Mouse (Mus musculus): ENCODE results near the gene Ric8b. TPM values are rescaled to one million over a fixed set of nuclear protein-coding genes. Genes with fewer than 3 reads are reported as not detected.

The Ric8b gene
- 1 to 10 TPM; 6.3 to 7.2 TPM for polyA plus RNA-seq (2017; shearing (Covaris generic))

GRCm38 (mm10) chr10:84916810-84917730 is at the start of gene Ric8b:
Gene Ric8b, plus strand, starts transcription at chr10:84917616.
- peak; percentile 93 for ATAC-seq

DNA sequence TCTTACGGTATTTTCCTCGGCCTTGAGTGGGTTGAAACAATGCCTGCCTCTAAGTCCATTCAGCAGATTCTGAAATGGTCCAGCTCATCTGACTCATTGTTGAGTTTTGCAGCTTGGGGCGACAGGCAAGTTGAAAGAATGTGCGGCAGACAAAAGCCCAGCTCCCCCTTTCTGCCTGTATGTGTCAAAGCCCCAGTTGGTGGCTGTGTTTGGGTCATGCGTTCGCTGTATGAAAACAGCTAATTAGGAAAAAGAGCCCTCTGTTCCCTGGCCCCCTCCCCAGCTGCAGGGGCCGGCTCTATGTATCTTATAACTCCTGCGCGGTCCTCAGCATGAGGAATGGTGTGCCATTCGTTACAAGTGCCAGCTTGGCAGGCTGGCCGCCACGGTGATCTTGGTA is 46.1 kb upstream of the Ric8b start:
- no peak for ATAC-seq

DNA sequence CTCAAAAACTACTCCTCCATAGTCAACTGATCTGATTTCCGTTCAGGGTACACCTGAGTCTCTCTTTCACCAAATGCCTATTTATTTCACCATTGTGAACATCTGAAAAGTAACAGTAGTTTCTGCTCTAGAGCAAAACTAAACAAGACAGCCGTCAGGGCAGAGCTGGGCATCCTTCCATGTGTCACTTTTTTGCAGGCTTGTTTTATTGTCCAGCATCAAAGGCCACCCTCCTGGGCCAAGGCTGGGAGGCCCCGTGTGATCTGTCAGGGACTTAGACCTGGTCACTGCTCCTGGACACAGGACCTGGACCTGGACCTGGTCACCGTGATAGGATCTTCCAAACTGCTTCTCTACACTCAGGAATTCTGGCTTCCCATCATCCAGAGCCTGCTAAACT is 45.5 kb upstream of the Ric8b start:
- ATAC-seq = no peak

- no peak for ATAC-seq
Observed at GRCm38 (mm10) chr10:84879823-84880571, 37.4 kb upstream of the Ric8b start.

DNA sequence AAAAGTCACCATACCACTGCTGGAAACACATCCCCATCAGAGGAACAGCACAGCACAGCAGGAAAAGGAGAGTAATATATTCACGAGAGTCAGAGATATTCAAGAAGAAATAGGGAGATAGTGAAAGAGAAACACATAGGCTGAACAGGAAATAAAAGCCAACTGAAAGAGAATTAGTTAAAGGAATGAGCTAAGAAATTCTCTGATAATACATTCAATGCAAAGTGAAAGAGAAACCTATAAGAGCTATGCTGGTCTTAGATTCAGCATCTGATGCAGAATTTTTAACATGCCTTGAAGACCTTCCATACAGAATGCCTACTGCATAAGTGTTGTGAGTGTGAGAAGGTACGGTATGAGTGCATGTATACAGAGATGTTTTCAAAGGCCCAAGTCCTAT is 34.9 kb upstream of the Ric8b start:
- ATAC-seq = peak; percentile 91

- ATAC-seq = no peak
Observed at GRCm38 (mm10) chr10:84885341-84885884, 32.0 kb upstream of the Ric8b start.

DNA sequence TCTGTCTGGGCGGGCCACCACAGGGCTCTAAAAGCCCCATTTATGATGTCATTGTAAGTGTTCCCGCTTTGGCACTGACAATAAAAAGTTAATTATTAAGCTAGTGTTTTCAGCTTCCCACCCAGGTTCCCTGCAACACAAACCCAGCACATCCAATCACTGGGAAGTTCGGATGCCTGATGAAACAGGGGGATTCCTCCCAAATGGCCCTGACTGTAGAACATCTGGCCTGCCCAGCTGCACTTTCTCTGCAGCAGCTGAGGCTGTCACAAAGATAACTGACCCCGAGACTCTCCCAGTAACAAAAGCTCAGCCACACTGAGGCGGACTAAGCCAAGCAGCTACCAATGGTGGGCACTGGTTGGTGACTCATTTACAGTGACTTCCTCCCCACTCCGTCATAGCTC is 31.2 kb upstream of the Ric8b start:
- no peak for ATAC-seq

DNA sequence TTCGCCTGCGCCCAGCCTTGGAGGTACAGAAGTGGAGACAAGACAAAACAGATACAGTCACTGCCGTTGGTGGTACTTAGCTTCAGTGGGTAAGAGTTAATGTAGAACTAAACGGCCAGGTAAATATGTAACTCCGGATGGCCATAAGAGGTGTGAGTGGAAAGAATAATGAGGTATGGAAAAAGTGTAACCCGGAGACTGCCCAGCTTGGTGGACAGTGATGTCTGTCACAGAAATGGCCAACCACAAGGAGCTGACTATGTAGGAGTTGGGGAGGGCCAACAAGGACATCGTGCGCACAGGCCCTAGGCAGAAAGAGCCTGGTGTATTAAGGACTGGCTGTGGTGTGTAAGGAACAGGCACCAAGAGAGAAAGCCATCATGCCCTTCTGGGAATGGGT is 30.6 kb upstream of the Ric8b start:
- no peak for ATAC-seq

DNA sequence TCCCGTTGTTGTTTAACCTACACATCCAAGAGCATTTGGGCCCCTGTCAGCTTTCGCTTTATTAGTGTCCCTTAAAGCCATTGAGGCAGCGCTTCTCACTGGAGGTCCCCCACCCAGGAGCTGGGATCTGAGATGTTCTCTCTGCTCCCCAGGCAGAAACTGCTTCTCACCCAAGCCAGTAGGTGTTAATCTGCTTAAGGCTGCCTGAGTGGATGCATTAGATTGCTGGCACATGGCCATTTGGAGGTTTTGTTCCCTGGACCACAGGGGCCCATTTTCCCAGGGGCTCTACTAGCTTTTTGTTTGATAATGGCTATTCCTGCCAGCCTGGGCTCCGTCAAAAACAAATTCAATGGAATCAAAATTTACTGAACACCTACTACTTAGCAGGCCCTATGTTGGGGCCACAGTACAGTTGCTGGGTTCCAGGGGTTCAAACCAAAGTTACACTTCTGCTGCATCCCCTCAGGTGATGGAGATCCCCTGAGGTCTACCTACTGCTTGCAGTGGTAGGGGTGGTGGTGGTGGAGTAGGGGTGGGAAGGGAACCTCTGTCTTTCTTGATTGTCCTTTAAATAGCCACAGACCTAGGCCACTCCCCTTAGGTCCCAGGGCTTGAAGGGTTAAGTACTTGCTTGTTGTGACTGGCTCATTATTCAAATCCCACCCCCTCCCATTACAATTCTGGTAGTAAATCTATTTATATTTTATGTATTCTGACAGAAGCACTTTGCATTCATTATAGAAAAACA is 28.1 kb upstream of the Ric8b start:
- ATAC-seq = no peak

DNA sequence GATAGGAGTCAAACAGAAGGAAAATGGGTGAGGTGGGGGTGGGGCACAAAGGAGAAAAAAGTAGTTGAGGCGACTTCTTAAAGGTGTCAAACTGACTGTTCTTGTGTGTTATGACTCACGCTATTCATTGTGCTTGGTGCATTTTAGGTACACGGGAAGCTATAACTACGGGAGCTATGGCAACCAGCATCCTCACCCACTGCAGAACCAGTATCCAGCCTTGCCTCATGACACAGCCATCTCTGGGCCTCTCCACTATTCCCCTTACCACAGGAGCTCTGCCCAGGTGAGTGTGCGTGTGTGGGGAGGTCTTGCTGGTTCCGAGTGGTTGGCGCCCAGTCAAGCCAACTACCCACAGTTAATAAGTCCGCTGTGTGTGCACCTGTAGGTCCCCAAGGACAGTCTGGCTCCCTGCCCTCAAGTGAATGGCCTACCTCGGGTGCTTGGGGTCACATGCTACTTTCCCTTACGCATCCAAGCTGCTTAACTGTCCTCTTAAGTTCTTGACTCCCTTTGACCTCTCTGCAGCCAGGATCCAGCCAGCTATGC is 21.5 kb upstream of the Ric8b start:
- no peak for ATAC-seq

DNA sequence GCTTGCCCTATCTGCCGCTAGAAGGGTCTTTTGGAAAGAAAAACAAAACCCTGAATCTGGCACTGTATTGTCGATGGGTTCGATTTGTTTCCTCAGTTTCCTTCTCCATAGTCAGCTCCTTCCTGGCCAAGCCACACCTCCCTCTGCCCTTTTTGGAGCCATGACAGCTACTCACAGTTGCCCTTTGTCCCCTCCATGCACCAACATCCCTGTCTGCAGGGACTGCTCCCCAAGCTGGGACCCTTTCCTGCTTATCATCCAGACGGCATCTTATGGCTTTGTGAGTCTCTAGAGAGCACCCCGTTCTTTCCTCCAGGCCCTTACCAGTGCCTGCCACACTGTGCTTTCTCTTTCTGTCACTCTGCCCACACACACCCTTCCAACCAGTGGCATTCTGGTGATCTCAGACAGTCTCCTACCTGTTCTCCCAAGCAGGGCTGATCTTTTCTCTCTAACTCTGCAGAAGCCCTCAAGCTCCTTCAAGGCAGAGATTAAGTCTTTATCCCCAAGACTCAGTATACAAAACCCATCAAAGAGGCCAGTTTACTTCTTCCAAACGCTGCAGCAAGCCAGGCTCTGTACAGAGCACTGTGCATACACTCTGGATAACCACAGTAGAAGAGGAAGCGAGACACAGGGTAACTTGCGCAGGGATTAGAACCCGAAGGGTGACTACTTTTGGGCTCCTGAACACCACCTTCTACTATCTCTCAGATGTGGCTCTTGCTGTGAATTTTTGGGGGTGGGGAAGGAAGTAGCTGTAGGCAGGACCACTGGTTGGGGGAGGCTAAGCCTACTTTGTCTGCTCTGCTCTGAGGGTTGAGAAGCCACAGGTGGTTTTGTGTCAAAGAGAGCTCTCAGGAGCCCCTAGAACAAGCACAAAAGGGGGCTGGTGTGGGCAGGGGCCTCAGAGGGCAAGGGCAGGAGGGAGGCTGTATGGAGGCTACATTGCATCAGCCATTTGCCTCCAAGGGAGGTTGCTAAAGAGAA is 20.2 kb upstream of the Ric8b start:
- ATAC-seq = peak; percentile 62

DNA sequence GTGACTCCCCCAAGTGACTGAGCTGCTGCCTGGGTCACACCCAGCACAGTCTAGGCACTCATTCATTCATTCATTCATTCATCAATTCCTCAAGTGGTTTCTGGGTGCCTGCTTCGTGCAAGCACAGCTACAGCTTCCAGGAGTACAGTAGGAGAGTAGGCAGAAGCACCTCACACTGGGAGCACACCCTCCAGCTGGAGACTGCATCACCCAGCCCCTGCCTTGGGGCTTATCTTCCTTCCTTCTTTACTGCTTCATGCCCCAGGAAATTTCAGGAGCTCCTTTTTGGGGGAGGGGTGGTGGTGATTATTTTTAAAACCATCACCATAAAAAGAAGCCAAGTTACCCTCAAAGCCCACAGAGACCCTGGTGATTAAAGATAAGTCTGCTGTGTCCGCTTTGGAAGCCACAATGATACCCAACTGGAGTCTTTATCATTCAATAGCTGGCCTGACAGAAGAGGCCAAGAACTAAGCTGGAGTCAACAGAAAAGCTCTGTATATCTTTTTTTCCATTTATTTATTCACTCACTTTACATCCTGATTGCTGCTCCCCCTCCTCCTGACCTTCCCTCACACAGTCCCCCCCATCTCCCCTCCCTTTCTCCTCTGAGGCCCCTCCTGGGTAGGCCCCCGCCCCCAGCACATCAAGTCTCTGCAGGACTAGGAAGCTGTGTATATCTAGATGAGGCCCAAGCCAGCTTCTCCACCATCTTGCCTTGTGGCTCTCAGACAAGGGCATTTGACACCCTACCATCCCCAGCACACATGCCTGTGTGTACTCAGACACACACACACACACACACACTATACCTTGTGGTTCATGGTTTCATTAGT is 19.1 kb upstream of the Ric8b start:
- no peak for ATAC-seq

- no peak for ATAC-seq
Observed at GRCm38 (mm10) chr10:84901676-84902075, 15.7 kb upstream of the Ric8b start.

DNA sequence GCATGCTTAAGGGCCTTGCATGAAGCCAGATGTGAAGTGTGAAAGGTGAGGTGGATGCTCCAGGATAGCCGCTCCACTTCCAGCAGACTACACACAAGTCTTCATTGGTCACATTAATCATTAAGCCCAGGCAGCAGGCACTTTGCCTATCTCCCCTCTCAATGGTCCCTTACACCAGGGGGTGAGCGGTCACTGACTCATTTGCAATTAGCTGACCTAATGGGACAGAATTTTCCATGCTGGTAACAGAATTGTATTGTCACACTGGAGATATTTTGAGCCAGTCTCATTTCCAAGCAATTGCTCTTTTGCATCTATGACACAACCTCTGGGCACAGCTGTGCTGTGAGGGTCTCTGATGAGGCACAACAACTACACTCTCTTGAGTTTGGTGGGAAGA is 15.2 kb upstream of the Ric8b start:
- no peak for ATAC-seq

DNA sequence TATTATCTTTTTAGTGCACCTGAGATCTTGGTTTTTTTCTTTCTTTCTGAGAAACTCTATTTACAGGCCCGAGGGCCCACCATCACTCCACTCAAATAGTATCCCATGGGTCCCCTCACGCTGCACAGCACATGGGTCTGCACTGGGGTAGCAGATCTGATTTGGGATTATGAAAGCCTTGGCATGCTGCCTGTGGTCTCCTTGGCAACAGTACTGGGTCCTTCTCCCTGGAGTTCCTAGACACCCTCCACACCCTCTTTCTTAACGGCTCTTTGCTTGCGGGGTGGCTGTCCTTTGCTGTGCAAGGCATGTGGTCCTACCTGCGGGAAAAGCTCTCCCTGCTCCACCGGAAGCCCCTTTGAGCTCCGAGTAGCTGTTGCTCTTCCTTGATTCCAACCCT is 14.1 kb upstream of the Ric8b start:
- no peak for ATAC-seq

DNA sequence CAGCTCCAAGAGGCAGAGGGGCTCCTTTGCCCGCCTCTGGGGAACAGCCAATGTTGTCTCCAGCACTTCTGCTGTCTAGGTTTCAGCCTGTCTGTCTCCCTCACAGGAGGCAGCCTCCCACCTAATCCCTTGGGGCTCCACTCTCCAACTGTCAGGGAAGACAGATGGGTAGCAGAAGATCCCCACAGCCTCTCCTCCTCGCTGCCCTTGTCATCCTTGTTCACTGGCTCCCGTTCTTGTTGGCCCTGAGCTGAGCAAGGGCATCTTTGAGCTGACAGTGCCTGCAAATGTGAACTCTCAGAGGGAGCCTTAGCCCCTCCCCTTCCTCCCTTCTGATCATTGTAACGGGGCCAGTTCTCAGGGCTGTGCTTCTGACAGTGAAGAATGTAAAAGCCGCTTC is 13.7 kb upstream of the Ric8b start:
- peak; percentile 66 for ATAC-seq

- ATAC-seq = no peak
Observed at GRCm38 (mm10) chr10:84906895-84907294, 10.5 kb upstream of the Ric8b start.

DNA sequence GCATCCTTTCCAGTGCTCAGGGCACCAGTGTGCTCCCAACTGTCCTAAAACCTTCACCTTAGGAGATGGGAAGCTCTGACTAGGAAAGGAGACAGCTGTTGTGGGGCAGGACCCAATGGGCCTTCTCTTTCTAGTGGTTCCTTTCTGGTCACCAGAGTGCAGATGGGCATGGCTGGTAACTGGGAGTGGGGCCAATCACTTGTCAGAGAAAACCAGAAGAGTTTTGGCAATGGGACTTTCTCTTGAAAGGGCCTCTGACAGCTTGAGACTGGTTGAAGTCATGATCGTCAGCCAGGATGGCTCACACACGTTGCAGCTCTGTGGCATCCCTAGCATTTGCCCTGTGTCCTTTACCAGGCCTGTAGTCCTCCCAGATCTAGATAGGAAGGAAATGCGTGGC is 9.4 kb upstream of the Ric8b start:
- ATAC-seq = no peak

DNA sequence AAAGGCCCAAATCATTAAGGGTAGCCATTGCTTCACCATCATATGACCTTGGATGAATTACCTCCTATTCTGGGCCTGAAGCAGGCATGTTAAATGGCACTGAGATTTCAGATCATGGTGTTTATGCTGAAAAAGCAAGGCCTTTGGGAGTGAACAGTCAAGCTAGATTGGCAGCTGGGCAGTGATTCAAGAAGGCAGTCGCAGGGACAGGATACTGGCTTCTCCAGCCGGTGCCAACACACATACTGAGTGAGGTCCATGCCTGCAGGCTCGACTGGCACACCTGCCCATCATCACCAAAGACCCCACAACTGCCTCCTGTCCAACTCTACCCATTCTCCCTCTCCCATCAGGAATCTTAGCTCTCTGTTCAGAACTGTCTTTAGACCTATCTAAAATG is 8.9 kb upstream of the Ric8b start:
- no peak for ATAC-seq

All from CD4-positive, CD25-positive, alpha-beta regulatory T cell, adult 4 months (primary cell).